Mouse (Mus musculus): ENCODE results near the gene Tor1b. TPM values are rescaled to one million over a fixed set of nuclear protein-coding genes. Genes with fewer than 3 reads are reported as not detected.
"Not testable (repeated sequence)": the region's sequence is repeated elsewhere in the genome, so short reads cannot be mapped to it uniquely, and the experiment has no call there.

Gene Tor1b
- total RNA-seq, 1 experiment from 2014 or later = 38.5 TPM

- ATAC-seq (ENCODE audit: extremely low read depth, insufficient number of reproducible peaks, low FRiP score, poor library complexity, severe bottlenecking) = peak; percentile 80
These were observed 23.8 kb upstream of the Tor1b start for GRCm38 (mm10) chr2:30928893-30929482.

- ATAC-seq (ENCODE audit: extremely low read depth, insufficient number of reproducible peaks, low FRiP score, poor library complexity, severe bottlenecking) = no peak
These were observed 23.2 kb upstream of the Tor1b start, which contains the start of gene Ptges for GRCm38 (mm10) chr2:30929483-30930045. Gene Ptges (minus strand): TSS chr2:30929863.

- not testable (repeated sequence) for ATAC-seq (ENCODE audit: extremely low read depth, insufficient number of reproducible peaks, low FRiP score, poor library complexity, severe bottlenecking)
These were observed 21.9 kb upstream of the Tor1b start for GRCm38 (mm10) chr2:30930846-30931245.

- no peak for ATAC-seq (ENCODE audit: extremely low read depth, insufficient number of reproducible peaks, low FRiP score, poor library complexity, severe bottlenecking)
These were observed 20.8 kb upstream of the Tor1b start for GRCm38 (mm10) chr2:30931922-30932321.

GRCm38 (mm10) chr2:30933032-30933431 is 19.7 kb upstream of the Tor1b start:
- no peak for ATAC-seq (ENCODE audit: extremely low read depth, insufficient number of reproducible peaks, low FRiP score, poor library complexity, severe bottlenecking)

- ATAC-seq (ENCODE audit: extremely low read depth, insufficient number of reproducible peaks, low FRiP score, poor library complexity, severe bottlenecking) = peak; percentile 76
These were observed 18.8 kb upstream of the Tor1b start for GRCm38 (mm10) chr2:30933917-30934450.

GRCm38 (mm10) chr2:30936808-30937207 is 16.0 kb upstream of the Tor1b start:
- ATAC-seq (ENCODE audit: extremely low read depth, insufficient number of reproducible peaks, low FRiP score, poor library complexity, severe bottlenecking) = no peak

GRCm38 (mm10) chr2:30937731-30938130 is 15.0 kb upstream of the Tor1b start:
- ATAC-seq (ENCODE audit: extremely low read depth, insufficient number of reproducible peaks, low FRiP score, poor library complexity, severe bottlenecking) = no peak

- no peak for ATAC-seq (ENCODE audit: extremely low read depth, insufficient number of reproducible peaks, low FRiP score, poor library complexity, severe bottlenecking)
These were observed 14.2 kb upstream of the Tor1b start for GRCm38 (mm10) chr2:30938574-30938991.

- ATAC-seq (ENCODE audit: extremely low read depth, insufficient number of reproducible peaks, low FRiP score, poor library complexity, severe bottlenecking) = no peak
These were observed 11.2 kb upstream of the Tor1b start for GRCm38 (mm10) chr2:30941586-30941985.

- not testable (repeated sequence) for ATAC-seq (ENCODE audit: extremely low read depth, insufficient number of reproducible peaks, low FRiP score, poor library complexity, severe bottlenecking)
These were observed 10.6 kb upstream of the Tor1b start for GRCm38 (mm10) chr2:30942116-30942515.

GRCm38 (mm10) chr2:30942603-30943011 is 10.2 kb upstream of the Tor1b start:
- ATAC-seq (ENCODE audit: extremely low read depth, insufficient number of reproducible peaks, low FRiP score, poor library complexity, severe bottlenecking) = peak; percentile 98

GRCm38 (mm10) chr2:30952457-30952823 is 319 bp upstream of the Tor1b start:
- ATAC-seq (ENCODE audit: extremely low read depth, insufficient number of reproducible peaks, low FRiP score, poor library complexity, severe bottlenecking) = no peak

GRCm38 (mm10) chr2:30954797-30955196 is 2.0 kb downstream of the Tor1b start:
- no peak for ATAC-seq (ENCODE audit: extremely low read depth, insufficient number of reproducible peaks, low FRiP score, poor library complexity, severe bottlenecking)

GRCm38 (mm10) chr2:30957511-30957910 is 4.8 kb downstream of the Tor1b start:
- no peak for ATAC-seq (ENCODE audit: extremely low read depth, insufficient number of reproducible peaks, low FRiP score, poor library complexity, severe bottlenecking)

- ATAC-seq (ENCODE audit: extremely low read depth, insufficient number of reproducible peaks, low FRiP score, poor library complexity, severe bottlenecking) = no peak
These were observed 6.0 kb downstream of the Tor1b start for GRCm38 (mm10) chr2:30958726-30959125.

- ATAC-seq (ENCODE audit: extremely low read depth, insufficient number of reproducible peaks, low FRiP score, poor library complexity, severe bottlenecking) = no peak
These were observed 7.1 kb downstream of the Tor1b start for GRCm38 (mm10) chr2:30959856-30960255.

- no peak for ATAC-seq (ENCODE audit: extremely low read depth, insufficient number of reproducible peaks, low FRiP score, poor library complexity, severe bottlenecking)
These were observed 10.0 kb downstream of the Tor1b start for GRCm38 (mm10) chr2:30962570-30963254.

- peak; percentile 42; the same call in 1 of the 2 replicates for ATAC-seq (ENCODE audit: extremely low read depth, insufficient number of reproducible peaks, low FRiP score, poor library complexity, severe bottlenecking)
These were observed 12.9 kb downstream of the Tor1b start for GRCm38 (mm10) chr2:30965627-30966026.

- 0 out of 2 replicates have a peak, but pooled peaks have one; percentile 3 for ATAC-seq (ENCODE audit: extremely low read depth, insufficient number of reproducible peaks, low FRiP score, poor library complexity, severe bottlenecking)
These were observed 14.1 kb downstream of the Tor1b start for GRCm38 (mm10) chr2:30966826-30967225.
